Mouse (Mus musculus) limb, embryonic 14.5 days (tissue): Measurements from ENCODE around the gene Tmem35b. TPM values are rescaled to one million over a fixed set of nuclear protein-coding genes. Genes with fewer than 3 reads are reported as not detected.
"Not testable (repeated sequence)": the region's sequence is repeated elsewhere in the genome, so short reads cannot be mapped to it uniquely, and the experiment has no call there.

Experiments used
- ATAC-seq: fragments of 200-750 bp; cut with Nextera tagmentation; 2 replicates; pipeline ENCODE4 v1.8.0; 2017; ENCODE audit warnings: low read depth, moderate number of reproducible peaks, moderate TSS enrichment; ENCODE audit not compliant: low FRiP score
- DNase-seq: peaks from one replicate; pipeline ENCODE4 v3.0.0-alpha.2; 2015; ENCODE audit warnings: low spot score
- H3K27ac ChIP-seq: fragments of 300-500 bp; sonication (generic); replicated peaks from 2 replicates; pipeline ENCODE4 v1.5.1; 2014; ENCODE audit warnings: low read depth, mild to moderate bottlenecking, low read length, moderate library complexity, mixed read lengths
- H3K27me3 ChIP-seq: fragments of 300-500 bp; sonication (generic); 2 replicates; pipeline ENCODE4 v1.6.1; 2014; ENCODE audit warnings: low read length, mixed read lengths; ENCODE audit not compliant: control insufficient read depth, insufficient read depth
- H3K36me3 ChIP-seq: fragments of 300-500 bp; sonication (generic); 2 replicates; pipeline ENCODE4 v1.6.1; 2014; ENCODE audit warnings: mild to moderate bottlenecking, low read length, moderate library complexity, mixed read lengths; ENCODE audit not compliant: control insufficient read depth, insufficient read depth
- H3K4me1 ChIP-seq: fragments of 300-500 bp; sonication (generic); 2 replicates; pipeline ENCODE4 v1.6.1; 2014; ENCODE audit warnings: antibody characterized with exemption, low read length, mixed read lengths; ENCODE audit not compliant: control insufficient read depth, insufficient read depth
- H3K4me2 ChIP-seq: fragments of 300-500 bp; sonication (generic); replicated peaks from 2 replicates; pipeline ENCODE4 v1.6.1; 2014; ENCODE audit warnings: low read depth, mild to moderate bottlenecking, low read length, moderate library complexity; ENCODE audit not compliant: severe bottlenecking
- H3K4me3 ChIP-seq: fragments of 300-500 bp; sonication (generic); replicated peaks from 2 replicates; pipeline ENCODE4 v1.5.1; 2014; ENCODE audit warnings: low read length
- H3K9ac ChIP-seq: fragments of 300-500 bp; sonication (generic); 2 replicates; pipeline ENCODE4 v1.6.1; 2014; ENCODE audit warnings: mild to moderate bottlenecking, low read depth, low read length, moderate library complexity; ENCODE audit not compliant: severe bottlenecking
- H3K9me3 ChIP-seq: fragments of 300-500 bp; sonication (generic); 2 replicates; pipeline ENCODE4 v1.6.1; 2016; ENCODE audit warnings: low read length; ENCODE audit not compliant: control insufficient read depth
- POLR2A ChIP-seq: fragments of 200-500 bp; IDR thresholded peaks from 2 replicates; pipeline ENCODE4 v1.8.0; 2012; ENCODE audit warnings: inconsistent platforms, mild to moderate bottlenecking, moderate library complexity, borderline replicate concordance; ENCODE audit not compliant: insufficient read depth, insufficient read length; ENCODE audit errors: extremely low read depth
- WGBS: fragments of 180-500 bp; shearing (Covaris S2); extraction: QIAGEN DNeasy Blood & Tissue Kit; methylation state at CpG from one replicate; pipeline ENCODE4 v1.1.7; 2014; 5-methylcytosine and 5-hydroxymethylcytosine counted together
- polyA plus RNA-seq, 2 experiments: library from polyadenylated mRNA; depleted of rRNA in 1 of 2; stranded (reverse) in 1 of 2; unstranded in 1 of 2; fragments of >200 nt; fragmentation: Nextera tagmentation in 1 of 2; extraction: Ambion mirVana in 1 of 2; gene quantifications; 2 replicates each; pipeline versions ENCODE4 v1.2.1 to v1.2.3; 2012 to 2014

The Tmem35b gene
- polyA plus RNA-seq, 2 experiments: 13.8 to 15.1 TPM

DNA sequence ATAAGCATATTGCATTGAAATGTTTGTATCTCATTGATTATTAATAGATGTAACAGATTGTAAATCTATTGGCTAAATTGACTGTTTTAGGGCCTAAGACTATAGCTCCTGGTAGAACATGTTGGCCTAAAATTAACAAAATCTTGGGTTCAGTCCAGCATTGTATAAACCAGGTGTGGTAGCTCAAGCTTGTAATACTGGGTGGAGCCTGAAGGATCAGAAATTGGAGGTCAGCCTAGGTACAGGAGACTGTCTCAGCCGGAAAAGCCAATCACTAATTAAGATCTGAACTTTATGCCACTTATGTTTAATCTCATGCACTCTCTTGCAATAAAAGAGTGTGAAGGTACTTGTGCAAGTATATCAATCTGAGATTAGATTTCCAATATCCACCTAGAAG is 37.7 kb upstream of the Tmem35b start:
- 83% methylated on average over 1 of the region's 1 CpGs for WGBS
- H3K4me1 ChIP-seq: no peaks in the 10 kb centered on the region
- no peak overlapping the region for H3K27ac ChIP-seq
- DNase-seq (no peak), ATAC-seq (no peak)
- no peaks in the 10 kb centered on the region for H3K27me3 ChIP-seq
- H3K9me3 ChIP-seq: no peaks in the 10 kb centered on the region
- no peak overlapping the region for H3K9ac ChIP-seq
- no peak for TF ChIP-seq POLR2A
- H3K36me3 ChIP-seq: peaks cover 17% of the 10 kb centered on the region; the same call in 1 of the 2 replicates
- no peak overlapping the region for H3K4me2 ChIP-seq
- H3K4me3 ChIP-seq: no peak overlapping the region

DNA sequence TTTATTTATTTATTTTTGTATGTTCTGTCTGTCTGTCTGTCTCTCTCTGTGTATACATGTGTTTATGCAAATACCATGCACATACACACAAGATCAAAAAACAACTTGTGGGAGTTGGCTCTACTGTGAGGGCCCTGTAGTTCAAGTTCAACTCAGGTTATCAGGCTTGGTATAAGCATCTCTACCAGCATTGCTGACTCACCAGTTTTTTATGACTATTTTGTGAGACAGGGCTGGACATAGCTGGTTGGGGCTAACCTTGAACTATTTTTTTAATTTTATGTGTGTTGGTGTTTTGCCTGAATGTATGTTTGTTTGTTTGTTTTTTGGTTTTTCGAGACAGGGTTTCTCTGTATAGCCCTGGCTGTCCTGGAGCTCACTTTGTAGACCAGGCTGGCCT is 32.3 kb upstream of the Tmem35b start:
- DNase-seq: no peak
- no peak overlapping the region for H3K27ac ChIP-seq

GRCm38 (mm10) chr4:127095090-127095489 is 28.4 kb upstream of the Tmem35b start:
- H3K36me3 ChIP-seq: peaks cover 18% of the 10 kb centered on the region
- no peak for TF ChIP-seq POLR2A
- 92% methylated on average over 4 of the region's 4 CpGs for WGBS
- DNase-seq (no peak), ATAC-seq (no peak)
- H3K4me1 ChIP-seq: no peaks in the 10 kb centered on the region
- no peak overlapping the region for H3K9ac ChIP-seq
- no peak overlapping the region for H3K4me3 ChIP-seq
- H3K9me3 ChIP-seq: no peaks in the 10 kb centered on the region
- H3K4me2 ChIP-seq: no peak overlapping the region
- no peak overlapping the region for H3K27ac ChIP-seq
- no peaks in the 10 kb centered on the region for H3K27me3 ChIP-seq

More for the DNA sequence above, 32.3 kb upstream of the Tmem35b start:
- 89% methylated on average over 1 of the region's 1 CpGs for WGBS
- TF ChIP-seq POLR2A: no peak
- Histone ChIP-seq H3K4me1 (no peaks in the 10 kb centered on the region), H3K9ac (no peak overlapping the region), H3K9me3 (no peaks in the 10 kb centered on the region), H3K4me2 (no peak overlapping the region), H3K36me3 (peaks cover 26% of the 10 kb centered on the region), H3K27me3 (no peaks in the 10 kb centered on the region), H3K4me3 (no peak overlapping the region)
- ATAC-seq: no peak

- H3K27ac ChIP-seq, H3K27me3 ChIP-seq, DNase-seq, ATAC-seq, H3K9ac ChIP-seq, H3K4me3 ChIP-seq, H3K4me1 ChIP-seq, H3K4me2 ChIP-seq, H3K9me3 ChIP-seq: not testable (repeated sequence)
- 91% methylated on average over 1 of the region's 2 CpGs for WGBS
- peaks cover 17% of the 10 kb centered on the region for H3K36me3 ChIP-seq
Measured at GRCm38 (mm10) chr4:127099552-127099951, 23.9 kb upstream of the Tmem35b start.

- Histone ChIP-seq H3K27ac (no peak overlapping the region), H3K9ac (no peak overlapping the region), H3K36me3 (peaks cover 28% of the 10 kb centered on the region), H3K9me3 (no peaks in the 10 kb centered on the region), H3K4me1 (no peaks in the 10 kb centered on the region), H3K4me2 (no peak overlapping the region), H3K4me3 (no peak overlapping the region), H3K27me3 (no peaks in the 10 kb centered on the region)
- no peak for DNase-seq
- 93% methylated on average over 4 of the region's 4 CpGs for WGBS
- no peak for ATAC-seq
- no peak for TF ChIP-seq POLR2A
Measured at GRCm38 (mm10) chr4:127107566-127107965, 15.9 kb upstream of the Tmem35b start.

DNA sequence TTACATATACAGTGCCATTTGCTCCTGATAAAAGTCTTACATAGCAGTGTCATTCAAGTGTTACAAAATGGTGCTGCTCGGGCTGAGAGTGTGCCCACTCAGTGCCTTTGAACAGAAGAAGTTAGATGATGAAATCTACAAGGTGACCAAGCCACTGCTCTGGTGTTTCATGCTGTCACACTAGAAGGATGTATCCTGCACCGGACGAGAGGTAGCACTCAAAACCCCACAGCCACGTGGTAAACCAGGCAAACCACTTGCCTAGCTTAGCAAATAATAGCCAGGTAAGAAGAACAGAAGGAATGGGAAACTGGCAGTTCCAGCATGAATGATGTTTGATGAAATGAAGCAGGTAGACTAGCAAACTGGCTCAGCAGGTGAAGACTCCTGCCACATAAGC is 12.9 kb upstream of the Tmem35b start:
- Histone ChIP-seq H3K36me3 (peaks cover 23% of the 10 kb centered on the region), H3K4me3 (no peak overlapping the region), H3K27me3 (no peaks in the 10 kb centered on the region), H3K4me1 (no peaks in the 10 kb centered on the region), H3K4me2 (no peak overlapping the region), H3K9me3 (no peaks in the 10 kb centered on the region), H3K27ac (no peak overlapping the region), H3K9ac (no peak overlapping the region)
- ATAC-seq (no peak), DNase-seq (no peak)
- 75% methylated on average over 4 of the region's 4 CpGs for WGBS
- no peak for TF ChIP-seq POLR2A
